Mouse (Mus musculus) c-Kit-positive CD71-positive TER-119-positive erythroid progenitor cells, embryonic 14.5 days (primary cell): ENCODE measurements around the gene Dync1li1.
A peak's percentile ranks its signal among the peaks of the same experiment; 100 is the strongest.
"Not testable (repeated sequence)": the region's sequence is repeated elsewhere in the genome, so short reads cannot be mapped to it uniquely, and the experiment has no call there.

Source experiments
- DNase-seq: peaks from one replicate; pipeline ENCODE4 v3.0.0-alpha.2; 2013; ENCODE audit warnings: low spot score

Dync1li1 gene

GRCm38 (mm10) chr9:114673626-114674025 lies 15.0 kb upstream of the Dync1li1 start:
- no peak for DNase-seq

- no peak for DNase-seq
Measured at GRCm38 (mm10) chr9:114678576-114678975, 10.0 kb upstream of the Dync1li1 start.

- DNase-seq, result no peak
Measured at GRCm38 (mm10) chr9:114679944-114680343, 8.6 kb upstream of the Dync1li1 start.

GRCm38 (mm10) chr9:114680531-114680930 lies 8.1 kb upstream of the Dync1li1 start:
- no peak for DNase-seq

DNA sequence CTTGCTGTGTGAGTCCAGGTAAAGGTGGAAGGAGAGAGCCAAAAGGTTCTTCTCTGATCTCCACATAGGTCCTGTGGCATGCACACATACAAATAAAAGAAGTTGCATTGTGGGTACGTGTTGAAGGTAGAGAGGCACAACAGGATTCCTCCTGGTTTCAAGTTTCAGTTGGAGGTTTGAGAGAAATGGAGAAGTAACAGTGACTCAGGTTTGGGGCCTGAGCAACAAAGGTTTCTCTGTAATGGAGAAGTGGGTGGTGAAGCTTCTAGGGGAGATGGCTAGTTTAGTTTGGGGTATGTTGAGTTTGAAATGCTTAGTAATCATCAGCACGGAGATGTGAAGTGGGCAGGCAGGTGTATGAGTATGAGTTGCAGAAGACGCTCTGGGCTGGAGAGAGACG lies 6.4 kb upstream of the Dync1li1 start:
- no peak for DNase-seq

GRCm38 (mm10) chr9:114686245-114686644 lies 2.3 kb upstream of the Dync1li1 start:
- DNase-seq, result no peak

GRCm38 (mm10) chr9:114687639-114688038 lies 951 bp upstream of the Dync1li1 start:
- DNase-seq, result no peak

- no peak for DNase-seq
Measured at GRCm38 (mm10) chr9:114688953-114689407, 390 bp downstream of the Dync1li1 start.

DNA sequence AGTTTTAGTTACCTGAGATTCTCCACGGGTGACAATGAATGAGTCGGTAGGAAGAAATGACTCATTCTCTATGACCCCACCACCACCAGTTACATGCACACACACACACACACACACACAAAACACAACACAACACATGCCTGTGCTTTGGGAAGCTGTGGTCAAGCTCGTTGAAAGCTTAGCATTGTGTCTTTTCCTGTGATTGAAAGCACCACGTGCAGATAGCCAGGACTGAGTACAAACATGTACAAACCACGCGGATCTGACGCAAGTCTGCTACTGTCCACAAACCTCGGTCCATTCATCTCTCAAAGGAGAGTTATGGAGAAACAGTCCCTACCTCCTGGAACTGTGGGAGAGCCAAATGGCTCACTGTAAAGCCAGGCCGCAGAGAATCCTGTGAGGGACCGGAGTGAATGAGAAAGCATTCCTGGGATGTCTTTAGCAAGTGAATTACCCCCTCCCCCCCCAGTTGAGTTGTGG lies 1.6 kb downstream of the Dync1li1 start:
- DNase-seq, result no peak

DNA sequence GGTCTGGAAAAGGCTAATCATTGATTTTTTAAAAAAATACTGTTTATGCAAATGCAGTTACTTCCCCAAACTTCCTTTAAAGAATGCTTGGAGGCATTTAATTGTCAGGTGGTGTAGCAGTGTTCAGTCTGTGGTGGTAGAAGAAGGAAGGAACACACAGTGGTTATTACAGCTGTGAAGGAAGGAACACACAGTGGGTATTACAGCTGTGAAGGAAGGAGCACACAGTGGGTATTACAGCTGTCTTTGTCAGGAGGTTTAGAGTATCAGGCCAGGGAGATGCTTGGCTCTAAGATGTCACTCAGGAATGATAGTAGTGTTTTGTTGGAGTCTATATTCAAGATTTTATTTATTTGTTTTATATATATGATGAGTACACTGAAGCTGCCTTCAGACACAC lies 2.5 kb downstream of the Dync1li1 start:
- no peak for DNase-seq

GRCm38 (mm10) chr9:114695662-114696061 lies 7.1 kb downstream of the Dync1li1 start:
- DNase-seq, result not testable (repeated sequence)

DNA sequence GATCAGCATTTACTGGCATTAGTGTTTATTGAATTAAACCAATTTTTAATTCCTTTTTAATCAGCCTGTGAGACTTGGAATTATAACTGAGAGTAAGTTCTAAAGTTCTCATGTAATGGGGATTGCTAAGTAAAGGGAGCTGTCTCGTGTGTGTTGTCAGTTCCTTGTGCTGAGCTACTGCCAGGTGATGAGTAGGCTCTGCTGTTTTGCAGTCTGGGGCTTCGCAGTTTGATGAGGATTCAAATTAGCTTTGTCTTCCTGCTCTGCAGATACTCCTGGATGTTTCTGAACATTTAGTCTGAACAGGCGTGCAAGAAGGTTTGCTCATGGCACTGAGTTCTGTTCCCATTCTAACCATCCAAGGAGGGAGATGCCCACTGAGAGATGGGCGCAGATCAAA lies 8.5 kb downstream of the Dync1li1 start:
- no peak for DNase-seq

DNA sequence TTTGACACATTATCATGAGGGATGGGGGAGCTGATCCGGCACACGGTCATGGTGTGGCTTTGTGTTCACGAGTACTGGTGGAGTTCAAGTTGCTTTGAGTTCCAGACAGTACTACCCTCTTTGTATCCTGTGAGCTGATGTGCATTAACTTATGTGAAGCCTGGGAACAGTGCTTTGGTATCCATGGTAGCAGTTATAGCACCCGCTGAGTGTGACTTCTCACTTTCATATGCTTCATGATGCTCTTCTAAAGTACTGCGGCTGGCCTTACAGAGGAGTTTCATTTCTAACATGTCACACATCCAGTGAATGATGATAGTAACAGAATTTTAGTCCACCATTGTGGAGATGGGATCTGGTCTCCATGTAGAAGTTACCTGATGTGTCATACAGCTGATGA lies 9.3 kb downstream of the Dync1li1 start:
- no peak for DNase-seq

DNA sequence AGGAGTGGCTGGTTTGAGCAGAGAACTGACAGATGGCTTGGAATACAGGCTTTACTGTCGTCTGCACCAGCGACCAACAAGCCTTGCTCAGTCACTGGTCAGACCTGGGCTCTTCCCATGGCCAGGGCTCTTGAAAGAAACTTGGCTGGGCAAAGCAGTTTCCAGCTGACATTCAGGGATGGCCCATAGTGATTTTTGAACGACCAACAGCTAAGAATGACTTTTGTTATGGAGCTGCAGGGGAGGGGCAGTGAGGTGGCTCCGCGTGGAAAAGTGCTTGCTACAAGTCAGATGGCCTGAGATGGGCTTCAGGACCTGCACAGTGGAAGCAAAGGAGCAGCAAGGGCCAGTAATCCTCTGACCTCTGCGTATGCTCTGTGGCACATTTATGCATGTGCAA lies 10.7 kb downstream of the Dync1li1 start:
- no peak for DNase-seq

DNA sequence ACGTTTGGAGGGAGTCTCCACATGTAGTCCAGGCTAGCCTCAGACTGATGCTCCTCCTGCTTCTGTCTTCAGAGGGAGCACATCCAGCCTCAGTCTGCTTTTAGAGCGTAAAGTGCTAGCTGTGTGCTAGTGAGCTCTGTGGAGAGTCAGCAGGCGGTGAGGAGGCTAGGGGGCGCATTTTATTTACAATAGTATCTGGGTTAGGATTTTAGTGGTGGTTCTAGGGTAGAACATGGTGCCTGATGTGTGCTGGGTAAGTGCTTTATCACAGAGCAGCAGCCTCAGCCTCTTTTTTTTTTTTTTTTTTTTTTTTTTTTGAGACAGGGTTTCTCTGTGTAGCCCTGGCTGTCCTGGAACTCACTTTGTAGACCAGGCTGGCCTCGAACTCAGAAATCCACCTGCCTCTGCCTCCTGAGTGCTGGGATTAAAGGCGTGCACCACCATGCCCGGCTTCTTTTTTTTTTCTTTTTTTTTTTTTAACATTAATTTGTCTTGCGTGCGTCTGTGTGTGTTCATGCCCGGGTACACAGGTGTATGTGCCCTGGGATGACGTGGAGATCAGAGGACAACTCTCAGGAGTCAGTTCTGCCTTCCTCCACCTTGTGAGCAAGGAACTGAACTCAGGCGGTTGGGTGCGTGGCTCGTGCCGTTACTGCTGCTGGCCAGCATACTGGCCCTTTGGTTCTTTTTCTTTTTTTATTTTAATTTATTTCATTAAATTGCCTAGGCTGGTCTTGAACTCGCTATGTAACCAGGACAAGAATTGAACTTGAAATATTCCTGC lies 11.5 kb downstream of the Dync1li1 start:
- no peak for DNase-seq

- no peak for DNase-seq
Measured at GRCm38 (mm10) chr9:114701031-114701430, 12.4 kb downstream of the Dync1li1 start.

GRCm38 (mm10) chr9:114701921-114702320 lies 13.3 kb downstream of the Dync1li1 start:
- no peak for DNase-seq

DNA sequence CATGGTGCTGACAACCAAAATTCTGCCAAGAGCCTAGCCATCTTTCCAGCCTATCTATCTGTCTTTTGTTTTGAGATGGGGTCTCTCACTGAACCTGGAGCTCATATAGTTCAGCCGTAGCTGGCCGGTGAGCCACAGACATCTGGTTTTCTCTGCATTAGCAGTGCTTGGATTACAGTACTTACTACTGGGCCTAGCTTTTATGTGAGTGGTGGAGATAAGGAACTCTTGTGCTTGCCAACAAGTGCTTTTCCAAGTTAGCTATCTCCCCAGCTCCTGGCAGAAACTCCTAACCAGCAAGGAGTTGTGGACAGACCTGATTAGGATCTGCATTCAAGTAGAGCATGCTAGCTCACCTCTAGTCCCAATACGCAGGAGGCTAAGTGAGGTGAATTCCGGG lies 19.2 kb downstream of the Dync1li1 start:
- no peak for DNase-seq

DNA sequence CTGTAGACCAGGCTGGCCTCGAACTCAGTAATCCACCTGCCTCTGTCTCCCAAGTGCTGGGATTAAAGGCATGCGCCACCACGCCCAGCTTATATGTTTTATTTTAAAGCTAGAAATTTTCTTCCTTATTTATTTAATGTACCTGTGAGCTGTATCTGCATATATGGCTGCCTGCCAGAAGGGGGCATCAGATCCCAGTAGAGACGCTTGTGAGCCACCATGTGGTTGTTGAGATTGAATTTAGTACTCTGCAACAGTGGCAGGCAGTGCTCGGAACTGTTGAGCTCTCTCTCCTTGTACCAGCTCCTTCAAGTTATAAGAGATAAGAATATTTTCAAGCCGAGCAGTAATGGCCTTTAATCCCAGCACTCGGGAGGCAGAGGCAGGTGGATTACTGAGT lies 21.8 kb downstream of the Dync1li1 start:
- no peak for DNase-seq

DNA sequence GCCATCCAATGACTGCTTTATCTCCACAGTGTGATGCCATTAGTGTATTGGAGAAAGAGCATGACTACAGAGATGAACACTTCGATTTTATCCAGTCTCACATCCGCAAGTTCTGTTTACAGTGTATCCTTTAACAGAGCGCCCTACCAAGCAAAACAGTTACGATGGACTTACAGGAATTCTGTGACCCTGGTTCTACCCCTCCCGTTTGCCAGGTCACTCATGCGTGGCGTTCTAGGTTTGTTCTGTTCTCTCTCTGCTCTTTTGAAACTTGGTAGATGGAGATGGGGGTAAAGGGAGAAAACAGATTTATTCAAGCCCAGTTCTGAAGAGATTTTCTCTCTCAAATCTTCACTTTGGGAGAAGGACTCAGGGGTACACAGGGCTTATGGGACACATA lies 24.9 kb downstream of the Dync1li1 start:
- no peak for DNase-seq

- no peak for DNase-seq
Measured at GRCm38 (mm10) chr9:114716677-114717331, 28.2 kb downstream of the Dync1li1 start.

DNA sequence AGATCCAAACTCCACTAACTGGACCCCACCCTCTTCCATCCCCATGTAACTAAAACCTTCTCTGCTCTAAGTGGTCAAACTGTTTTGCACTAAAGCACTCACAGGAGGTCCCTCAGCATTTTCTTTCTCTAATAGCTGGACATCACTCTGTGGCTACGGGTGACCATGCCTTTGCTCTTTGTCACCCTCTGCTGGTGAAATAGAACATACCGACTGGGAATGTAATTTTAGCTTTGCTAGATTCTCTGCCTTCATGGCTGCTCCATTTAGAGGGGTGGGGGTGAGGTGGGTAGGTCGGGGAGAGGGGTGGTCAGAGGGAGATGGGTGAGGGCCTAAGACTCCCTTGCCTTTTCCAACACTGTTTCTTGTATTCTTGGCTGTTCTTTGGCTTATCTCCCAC lies 38.7 kb downstream of the Dync1li1 start:
- peak; percentile 49 for DNase-seq

GRCm38 (mm10) chr9:114728432-114728831 lies 39.8 kb downstream of the Dync1li1 start:
- not testable (repeated sequence) for DNase-seq
